Mouse (Mus musculus) embryonic stem cell, embryonic (primary cell): Measurements from ENCODE around the gene Adgrg1.

Experiments used
- CTCF ChIA-PET, 4 experiments: fragments of 300-600 bp in 2 of 4; fragments of 350-600 bp in 2 of 4; sonication (Branson Sonifier 250); formaldehyde crosslinking; loops; one replicate each; lab custom pipeline; 2022; ENCODE audit warnings: inconsistent platforms in 2 of 4; lab: Charles Lee
- POLR2A ChIA-PET, 4 experiments: fragments of 300-600 bp in 2 of 4; fragments of 350-600 bp in 2 of 4; sonication (Branson Sonifier 250); formaldehyde crosslinking; loops; one replicate each; lab custom pipeline; 2022; ENCODE audit warnings: antibody characterized with exemption in 4 of 4, inconsistent platforms in 1 of 4; lab: Charles Lee

Gene Adgrg1

GRCm38 (mm10) chr8:95025421-95025820 lies 50.9 kb downstream of the Adgrg1 start:
- POLR2A ChIA-PET, result no interaction called here

GRCm38 (mm10) chr8:95028391-95028790 lies 53.8 kb downstream of the Adgrg1 start:
- CTCF ChIA-PET, result interaction anchor here in 1 of 4 experiments (0.5 kb wide), 1 partner anchor 157 kb away, joined by 4 read pairs; no protein-coding TSS in a partner anchor
- POLR2A ChIA-PET, result interaction anchor here in 1 of 4 experiments (0.7 kb wide), 1 partner anchor 323 kb away, joined by 3 read pairs; no protein-coding TSS in a partner anchor

More at GRCm38 (mm10) chr8:95025421-95025820, 50.9 kb downstream of the Adgrg1 start:
- CTCF ChIA-PET, result interaction anchor here (0.6 to 2.3 kb wide), 22 partner anchors 9 to 272 kb away, joined by 3 to 10 read pairs (median 4); no protein-coding TSS in a partner anchor

- ChIA-PET POLR2A (interaction anchor here in 1 of 4 experiments (0.9 kb wide), 1 partner anchor 16 kb away, joined by 3 read pairs; no protein-coding TSS in a partner anchor), CTCF (interaction anchor here in 2 of 4 experiments (0.6 to 1.5 kb wide), 2 partner anchors 57 to 199 kb away, joined by 3 read pairs; no protein-coding TSS in a partner anchor)
Measured at GRCm38 (mm10) chr8:95037106-95037925, 62.8 kb downstream of the Adgrg1 start.

DNA sequence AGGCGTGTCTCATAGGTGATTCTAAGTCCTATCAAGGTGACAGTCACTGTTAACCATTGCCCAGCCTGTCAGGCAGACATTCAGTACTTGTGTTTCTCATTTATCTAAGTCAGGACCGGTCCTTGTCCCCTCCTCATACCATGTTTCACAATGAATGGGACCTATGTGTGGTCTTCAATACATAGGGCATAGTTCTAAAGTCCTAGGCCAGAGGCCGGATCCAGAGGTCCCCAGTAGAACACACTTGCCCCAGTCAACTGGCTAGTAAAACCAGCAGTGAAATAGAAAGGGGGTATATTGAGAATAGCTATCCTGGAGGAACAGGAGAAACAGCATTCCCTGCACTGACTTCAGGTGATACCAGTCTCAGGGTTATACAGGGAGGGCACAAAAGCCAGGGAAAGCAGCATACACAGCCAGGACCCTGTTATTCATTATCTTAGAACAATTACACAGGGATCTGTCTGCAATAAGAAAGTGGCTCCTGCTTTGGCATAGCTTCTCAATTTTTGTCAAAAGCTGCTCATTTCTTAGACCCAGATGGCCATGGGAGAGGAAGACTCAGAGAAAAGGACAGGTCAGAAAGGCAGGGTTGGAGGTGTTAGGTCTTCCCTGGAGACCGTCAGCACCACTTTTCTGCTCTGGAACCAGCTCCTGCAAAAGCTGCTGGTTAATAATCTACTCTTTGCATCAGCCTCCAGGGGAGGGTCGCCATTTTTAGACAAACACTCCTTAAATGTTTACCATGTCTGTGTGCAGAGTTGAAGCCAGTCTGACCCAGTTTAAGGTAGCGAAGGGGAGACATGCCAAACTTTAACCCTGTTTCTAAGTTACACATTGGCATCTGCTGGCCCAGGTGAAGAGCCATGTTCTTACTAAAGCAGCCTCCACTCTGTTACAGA lies 67.6 kb downstream of the Adgrg1 start:
- CTCF ChIA-PET, result interaction anchor here in 2 of 4 experiments (0.5 to 0.6 kb wide), 3 partner anchors 16 to 81 kb away, joined by 3 to 5 read pairs (median 3); no protein-coding TSS in a partner anchor
- POLR2A ChIA-PET, result no interaction called here

- ChIA-PET CTCF (interaction anchor here in 2 of 4 experiments (0.9 to 1.2 kb wide), 2 partner anchors 23 to 43 kb away, joined by 3 read pairs; no protein-coding TSS in a partner anchor), POLR2A (no interaction called here)
Measured at GRCm38 (mm10) chr8:95044811-95045210, 70.3 kb downstream of the Adgrg1 start.

DNA sequence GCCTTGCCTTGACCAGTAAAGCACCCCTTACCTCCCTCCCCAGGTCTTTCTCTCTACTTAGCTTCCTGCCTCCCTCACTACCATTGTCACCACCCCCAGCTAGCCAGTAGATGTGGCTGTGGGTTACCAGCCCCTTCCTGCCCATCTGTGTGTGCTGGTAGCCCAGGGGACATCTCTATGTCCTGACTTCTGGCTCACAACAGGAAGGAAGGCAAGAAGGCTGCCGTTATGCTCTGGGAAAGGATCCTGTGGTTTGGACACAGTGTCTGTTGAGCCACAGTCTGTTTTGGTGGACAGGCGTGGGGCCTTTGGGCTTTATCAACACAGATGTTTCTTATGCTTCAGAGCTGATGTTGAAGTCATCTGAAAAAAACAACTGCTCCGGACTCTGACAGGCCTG lies 72.4 kb downstream of the Adgrg1 start:
- ChIA-PET POLR2A (interaction anchor here in 1 of 4 experiments (0.6 kb wide), 1 partner anchor 125 kb away, joined by 4 read pairs; no protein-coding TSS in a partner anchor), CTCF (interaction anchor here in 1 of 4 experiments (0.9 to 1.0 kb wide), 2 partner anchors 22 to 92 kb away, joined by 3 read pairs; no protein-coding TSS in a partner anchor)

DNA sequence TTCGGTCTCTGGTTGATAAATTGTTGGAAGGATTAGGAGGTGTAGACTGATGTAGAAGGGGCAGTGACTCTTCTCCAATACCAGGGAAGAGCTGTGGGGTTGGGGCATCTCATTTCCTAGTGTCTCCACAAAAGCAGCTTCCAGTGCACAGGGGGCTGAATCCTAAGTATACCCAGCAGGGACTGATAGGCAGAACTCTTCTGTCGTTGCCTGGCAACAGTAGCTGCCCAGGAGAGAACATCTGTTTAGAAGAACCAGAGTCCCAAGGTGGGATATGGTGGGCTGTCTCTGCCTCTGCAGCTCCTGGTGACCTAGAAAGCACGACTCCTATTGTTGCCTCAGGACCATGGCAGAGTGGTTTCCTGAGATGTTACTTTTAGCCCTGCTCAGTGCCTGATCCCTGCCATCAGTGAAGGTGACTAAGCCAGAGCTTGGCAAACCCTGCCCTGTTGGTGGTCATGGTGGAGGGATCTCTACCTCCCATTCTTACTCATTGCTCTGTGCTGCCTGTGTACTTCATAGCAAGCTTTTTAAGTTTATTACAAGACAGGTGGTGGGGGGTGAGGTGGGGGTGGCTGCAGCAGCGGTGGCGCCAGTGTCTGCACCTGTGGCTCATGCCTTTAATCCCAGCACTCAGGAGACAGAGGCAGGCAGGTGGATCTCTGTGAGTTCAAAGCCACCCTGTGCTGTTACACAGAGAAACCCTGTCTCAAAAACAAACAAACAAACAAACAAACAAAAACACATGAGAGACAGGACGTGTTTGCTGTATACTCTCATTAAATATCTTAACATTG lies 73.5 kb downstream of the Adgrg1 start:
- ChIA-PET POLR2A (no interaction called here), CTCF (interaction anchor here in 2 of 4 experiments (0.6 to 1.0 kb wide), 3 partner anchors 20 to 93 kb away, joined by 3 read pairs; no protein-coding TSS in a partner anchor)

GRCm38 (mm10) chr8:95049636-95050035 lies 75.1 kb downstream of the Adgrg1 start:
- ChIA-PET CTCF (no interaction called here), POLR2A (no interaction called here)

DNA sequence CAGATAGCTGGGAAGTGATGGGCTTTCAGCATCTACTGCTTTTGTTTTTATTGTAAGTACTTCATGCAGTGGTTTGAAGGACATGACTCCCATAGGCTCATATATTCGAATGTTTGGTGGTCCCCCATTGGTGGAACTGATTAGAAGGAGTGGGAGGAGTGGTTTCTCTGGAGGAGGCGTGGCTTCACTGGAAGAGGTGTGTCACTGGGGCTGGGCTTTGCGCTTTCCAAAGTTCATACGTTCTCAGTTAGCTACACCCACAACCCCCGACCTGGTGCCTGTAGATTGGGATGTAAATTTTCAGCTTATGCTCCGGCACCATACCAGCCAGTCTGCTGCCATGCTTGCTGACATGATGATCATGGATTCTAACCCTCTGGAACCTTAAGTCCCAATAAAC lies 79.9 kb downstream of the Adgrg1 start:
- ChIA-PET POLR2A (interaction anchor here in 3 of 4 experiments (0.6 to 1.7 kb wide), 6 partner anchors 10 to 108 kb away, joined by 3 to 4 read pairs (median 3); no protein-coding TSS in a partner anchor), CTCF (interaction anchor here in 1 of 4 experiments (0.5 to 1.0 kb wide), 2 partner anchors 13 to 73 kb away, joined by 4 to 6 read pairs; no protein-coding TSS in a partner anchor)

DNA sequence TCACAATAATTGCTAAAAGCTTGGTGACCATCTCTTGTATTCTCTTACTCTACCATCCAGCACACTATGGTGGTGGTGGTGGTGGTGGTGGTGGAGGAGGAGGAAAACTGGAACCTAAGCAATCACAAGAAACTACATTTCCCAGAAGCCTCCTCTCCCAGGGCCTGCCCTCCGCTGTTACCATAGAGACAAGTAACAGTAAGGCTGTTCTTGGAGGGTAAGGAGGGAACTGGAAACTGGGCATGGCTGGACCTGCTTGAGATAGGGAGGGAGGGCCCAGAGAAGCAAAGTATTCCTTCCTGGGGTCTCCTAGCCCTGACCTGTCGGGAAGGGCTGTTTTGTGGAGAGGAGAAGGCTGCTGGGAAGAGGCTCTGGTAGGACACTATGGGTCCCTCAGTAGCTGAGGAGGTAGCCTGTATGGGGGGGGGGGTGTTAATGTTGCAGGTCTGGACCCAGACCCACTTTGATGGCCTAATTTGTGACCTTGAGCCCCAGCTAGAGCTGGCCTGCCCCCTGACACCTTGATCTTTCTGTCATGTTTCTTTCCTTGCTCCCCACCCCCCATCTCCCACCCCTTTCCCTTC lies 80.5 kb downstream of the Adgrg1 start, which contains the start of gene Drc7:
Gene Drc7 (plus strand): TSS at position 177 of the 584 bp plus-strand sequence.
- POLR2A ChIA-PET, result interaction anchor here in 2 of 4 experiments (0.6 to 1.7 kb wide), 3 partner anchors 28 to 109 kb away, joined by 3 read pairs; no protein-coding TSS in a partner anchor
- CTCF ChIA-PET, result interaction anchor here in 3 of 4 experiments (0.6 to 1.0 kb wide), 4 partner anchors 13 to 563 kb away, joined by 3 to 11 read pairs (median 5); no protein-coding TSS in a partner anchor

GRCm38 (mm10) chr8:95056414-95056813 lies 81.9 kb downstream of the Adgrg1 start:
- ChIA-PET CTCF (interaction anchor here in 2 of 4 experiments (0.6 to 3.1 kb wide), 4 partner anchors 11 to 283 kb away, joined by 5 to 13 read pairs (median 8); no protein-coding TSS in a partner anchor), POLR2A (interaction anchor here in 2 of 4 experiments (0.6 to 2.5 kb wide), 3 partner anchors 9 to 510 kb away, joined by 3 to 8 read pairs (median 3); partner anchors contain the start of gene Katnb1 (in 1 of the 2))

DNA sequence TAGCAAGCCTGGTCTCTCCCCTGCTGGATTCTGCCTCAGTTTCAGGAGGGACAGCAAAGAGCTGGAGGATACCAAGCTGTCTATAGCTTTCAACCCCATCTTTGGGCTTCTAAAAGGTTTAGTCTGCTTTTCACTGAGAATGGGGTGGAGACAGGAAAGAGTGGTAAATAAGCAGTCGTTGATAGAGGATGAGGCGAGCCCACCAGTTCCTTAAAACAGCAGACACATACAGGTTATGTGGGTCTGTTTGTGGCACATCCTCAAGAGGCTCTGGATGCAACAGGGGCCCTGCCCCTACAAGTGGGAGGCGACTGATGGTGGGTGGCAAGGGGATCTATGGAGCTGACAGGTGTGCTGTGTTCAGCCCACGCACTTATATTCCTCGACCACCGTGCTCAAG lies 84.1 kb downstream of the Adgrg1 start:
- ChIA-PET POLR2A (interaction anchor here in 1 of 4 experiments (0.5 kb wide), 1 partner anchor 23 kb away, joined by 5 read pairs; no protein-coding TSS in a partner anchor), CTCF (interaction anchor here in 2 of 4 experiments (1.3 to 3.1 kb wide), 2 partner anchors 9 kb away, joined by 7 to 13 read pairs; no protein-coding TSS in a partner anchor)

- ChIA-PET POLR2A (interaction anchor here in 1 of 4 experiments (1.0 kb wide), 1 partner anchor 140 kb away, joined by 3 read pairs; no protein-coding TSS in a partner anchor), CTCF (interaction anchor here in 1 of 4 experiments (1.0 kb wide), 1 partner anchor 105 kb away, joined by 3 read pairs; no protein-coding TSS in a partner anchor)
Measured at GRCm38 (mm10) chr8:95059812-95060533, 85.4 kb downstream of the Adgrg1 start.
